Mouse (Mus musculus): ENCODE results near the gene Gdf10. TPM values are rescaled to one million over a fixed set of nuclear protein-coding genes. Genes with fewer than 3 reads are reported as not detected.

Gdf10 gene
- polyA plus RNA-seq, 1 experiment, result 4.5 TPM

GRCm38 (mm10) chr14:33902783-33903182 lies 20.6 kb upstream of the Gdf10 start:
- TF ChIP-seq CTCF (IDR thresholded peaks at IDR 0.05; ENCODE audit: borderline replicate concordance, extremely low read depth, insufficient read depth, insufficient read length) (no peak), POLR2A (IDR thresholded peaks at IDR 0.05; ENCODE audit: borderline replicate concordance, extremely low read depth, insufficient read depth, insufficient read length, poor library complexity, severe bottlenecking) (no peak)
- DNase-seq (ENCODE audit: low read depth), result no peak

GRCm38 (mm10) chr14:33903199-33903598 lies 20.2 kb upstream of the Gdf10 start:
- DNase-seq (ENCODE audit: low read depth), result no peak
- TF ChIP-seq CTCF (IDR thresholded peaks at IDR 0.05; ENCODE audit: borderline replicate concordance, extremely low read depth, insufficient read depth, insufficient read length), result no peak
- no peak for TF ChIP-seq POLR2A (IDR thresholded peaks at IDR 0.05; ENCODE audit: borderline replicate concordance, extremely low read depth, insufficient read depth, insufficient read length, poor library complexity, severe bottlenecking)

GRCm38 (mm10) chr14:33904851-33905250 lies 18.5 kb upstream of the Gdf10 start:
- no peak for DNase-seq (ENCODE audit: low read depth)
- no peak for TF ChIP-seq POLR2A (IDR thresholded peaks at IDR 0.05; ENCODE audit: borderline replicate concordance, extremely low read depth, insufficient read depth, insufficient read length, poor library complexity, severe bottlenecking)
- TF ChIP-seq CTCF (IDR thresholded peaks at IDR 0.05; ENCODE audit: borderline replicate concordance, extremely low read depth, insufficient read depth, insufficient read length), result no peak

- TF ChIP-seq POLR2A (IDR thresholded peaks at IDR 0.05; ENCODE audit: borderline replicate concordance, extremely low read depth, insufficient read depth, insufficient read length, poor library complexity, severe bottlenecking) (no peak), CTCF (IDR thresholded peaks at IDR 0.05; ENCODE audit: borderline replicate concordance, extremely low read depth, insufficient read depth, insufficient read length) (peak; percentile 37; the same call in 1 of the 2 replicates)
- DNase-seq (ENCODE audit: low read depth), result no peak
Measured at GRCm38 (mm10) chr14:33913727-33914126, 9.7 kb upstream of the Gdf10 start.

- DNase-seq (ENCODE audit: low read depth), result no peak
- TF ChIP-seq POLR2A (IDR thresholded peaks at IDR 0.05; ENCODE audit: borderline replicate concordance, extremely low read depth, insufficient read depth, insufficient read length, poor library complexity, severe bottlenecking) (no peak), CTCF (IDR thresholded peaks at IDR 0.05; ENCODE audit: borderline replicate concordance, extremely low read depth, insufficient read depth, insufficient read length) (no peak)
Measured at GRCm38 (mm10) chr14:33914206-33914605, 9.2 kb upstream of the Gdf10 start.

- DNase-seq (ENCODE audit: low read depth), result peak; percentile 82
- TF ChIP-seq CTCF (IDR thresholded peaks at IDR 0.05; ENCODE audit: borderline replicate concordance, extremely low read depth, insufficient read depth, insufficient read length) (no peak), POLR2A (IDR thresholded peaks at IDR 0.05; ENCODE audit: borderline replicate concordance, extremely low read depth, insufficient read depth, insufficient read length, poor library complexity, severe bottlenecking) (no peak)
Measured at GRCm38 (mm10) chr14:33920727-33921559, 2.4 kb upstream of the Gdf10 start.

GRCm38 (mm10) chr14:33922771-33923167 lies 618 bp upstream of the Gdf10 start:
- TF ChIP-seq POLR2A (IDR thresholded peaks at IDR 0.05; ENCODE audit: borderline replicate concordance, extremely low read depth, insufficient read depth, insufficient read length, poor library complexity, severe bottlenecking) (no peak), CTCF (IDR thresholded peaks at IDR 0.05; ENCODE audit: borderline replicate concordance, extremely low read depth, insufficient read depth, insufficient read length) (no peak)

GRCm38 (mm10) chr14:33931853-33932252 lies 8.5 kb downstream of the Gdf10 start:
- DNase-seq (ENCODE audit: low read depth), result no peak
- TF ChIP-seq POLR2A (IDR thresholded peaks at IDR 0.05; ENCODE audit: borderline replicate concordance, extremely low read depth, insufficient read depth, insufficient read length, poor library complexity, severe bottlenecking) (no peak), CTCF (IDR thresholded peaks at IDR 0.05; ENCODE audit: borderline replicate concordance, extremely low read depth, insufficient read depth, insufficient read length) (no peak)

More at GRCm38 (mm10) chr14:33922771-33923167, 618 bp upstream of the Gdf10 start:
- no peak for DNase-seq (ENCODE audit: low read depth)

- peak; percentile 68 for TF ChIP-seq CTCF (IDR thresholded peaks at IDR 0.05; ENCODE audit: borderline replicate concordance, extremely low read depth, insufficient read depth, insufficient read length)
- TF ChIP-seq POLR2A (IDR thresholded peaks at IDR 0.05; ENCODE audit: borderline replicate concordance, extremely low read depth, insufficient read depth, insufficient read length, poor library complexity, severe bottlenecking), result no peak
- DNase-seq (ENCODE audit: low read depth), result no peak
Measured at GRCm38 (mm10) chr14:33932935-33933703, 9.7 kb downstream of the Gdf10 start.

- TF ChIP-seq CTCF (IDR thresholded peaks at IDR 0.05; ENCODE audit: borderline replicate concordance, extremely low read depth, insufficient read depth, insufficient read length) (peak; percentile 73; the same call in 1 of the 2 replicates), POLR2A (IDR thresholded peaks at IDR 0.05; ENCODE audit: borderline replicate concordance, extremely low read depth, insufficient read depth, insufficient read length, poor library complexity, severe bottlenecking) (no peak)
- peak; percentile 64 for DNase-seq (ENCODE audit: low read depth)
Measured at GRCm38 (mm10) chr14:33933778-33934317, 10.5 kb downstream of the Gdf10 start.

GRCm38 (mm10) chr14:33939117-33939516 lies 15.7 kb downstream of the Gdf10 start:
- DNase-seq (ENCODE audit: low read depth), result peak; percentile 76

More at GRCm38 (mm10) chr14:33939117-33939516, 15.7 kb downstream of the Gdf10 start:
- TF ChIP-seq POLR2A (IDR thresholded peaks at IDR 0.05; ENCODE audit: borderline replicate concordance, extremely low read depth, insufficient read depth, insufficient read length, poor library complexity, severe bottlenecking) (no peak), CTCF (IDR thresholded peaks at IDR 0.05; ENCODE audit: borderline replicate concordance, extremely low read depth, insufficient read depth, insufficient read length) (peak; percentile 85)
